Mouse (Mus musculus) megakaryocyte, adult 5-6 weeks (primary cell): ENCODE data around the gene Vps29. TPM values are rescaled to one million over a fixed set of nuclear protein-coding genes. Genes with fewer than 3 reads are reported as not detected.
"Not testable (repeated sequence)": the region's sequence is repeated elsewhere in the genome, so short reads cannot be mapped to it uniquely, and the experiment has no call there.

ENCODE experiments used
- ATAC-seq: 2 replicates; pipeline ENCODE4 v1.8.0; 2016; ENCODE audit warnings: mild to moderate bottlenecking, inconsistent platforms; ENCODE audit not compliant: poor library complexity, severe bottlenecking
- total RNA-seq, 2 experiments: library from RNA; stranded (forward) in 1 of 2; stranded (reverse) in 1 of 2; fragments of 153-499, 151-499 nt in 1 of 2; fragments of 221-1000, 200-1000 nt in 1 of 2; gene quantifications; 2 replicates each; pipeline versions ENCODE4 v1.2.3 to v1.2.4; 2015 to 2017

Gene Vps29
- 131 and 151 TPM in 2 replicates for total RNA-seq (2015)
- total RNA-seq (2017), result 83.5 and 101 TPM in 2 replicates

- ATAC-seq, result peak; percentile 100
Observed at GRCm38 (mm10) chr5:122353807-122354491, at the start of gene Vps29, which contains the start of gene Rad9b. Gene Vps29, plus strand, starts transcription at chr5:122354369. Gene Rad9b, minus strand, starts transcription at chr5:122354233.

- no peak for ATAC-seq
Observed at GRCm38 (mm10) chr5:122304541-122304940, 49.6 kb upstream of the Vps29 start.

- ATAC-seq, result no peak
Observed at GRCm38 (mm10) chr5:122305472-122305871, 48.7 kb upstream of the Vps29 start.

- ATAC-seq, result no peak
Observed at GRCm38 (mm10) chr5:122306536-122306935, 47.6 kb upstream of the Vps29 start.

GRCm38 (mm10) chr5:122310699-122311098, 43.5 kb upstream of the Vps29 start:
- ATAC-seq, result no peak

- ATAC-seq, result no peak
Observed at GRCm38 (mm10) chr5:122311692-122312091, 42.5 kb upstream of the Vps29 start.

- ATAC-seq, result no peak
Observed at GRCm38 (mm10) chr5:122312346-122312745, 41.8 kb upstream of the Vps29 start.

GRCm38 (mm10) chr5:122312942-122313684, 41.1 kb upstream of the Vps29 start:
- ATAC-seq, result no peak

- peak; percentile 57 for ATAC-seq
Observed at GRCm38 (mm10) chr5:122314966-122315667, 39.1 kb upstream of the Vps29 start.

GRCm38 (mm10) chr5:122317329-122318045, 36.7 kb upstream of the Vps29 start:
- no peak for ATAC-seq

- peak; percentile 92 for ATAC-seq
Observed at GRCm38 (mm10) chr5:122318100-122318499, 36.1 kb upstream of the Vps29 start.

GRCm38 (mm10) chr5:122318976-122319375, 35.2 kb upstream of the Vps29 start:
- not testable (repeated sequence) for ATAC-seq

- no peak for ATAC-seq
Observed at GRCm38 (mm10) chr5:122319474-122320204, 34.5 kb upstream of the Vps29 start.

- ATAC-seq, result no peak
Observed at GRCm38 (mm10) chr5:122320205-122320781, 33.9 kb upstream of the Vps29 start.

GRCm38 (mm10) chr5:122323523-122323922, 30.6 kb upstream of the Vps29 start:
- ATAC-seq, result no peak

GRCm38 (mm10) chr5:122324608-122325431, 29.3 kb upstream of the Vps29 start:
- ATAC-seq, result no peak

- no peak for ATAC-seq
Observed at GRCm38 (mm10) chr5:122325477-122325876, 28.7 kb upstream of the Vps29 start.

GRCm38 (mm10) chr5:122327283-122327682, 26.9 kb upstream of the Vps29 start:
- no peak for ATAC-seq

GRCm38 (mm10) chr5:122330269-122330668, 23.9 kb upstream of the Vps29 start:
- ATAC-seq, result no peak
